Mouse (Mus musculus) limb, embryonic 14.5 days (tissue): ENCODE data around the gene Ccdc74a. TPM values are rescaled to one million over a fixed set of nuclear protein-coding genes. Genes with fewer than 3 reads are reported as not detected.

Source experiments
- ATAC-seq: fragments of 200-750 bp; cut with Nextera tagmentation; 2 replicates; pipeline ENCODE4 v1.8.0; 2017; ENCODE audit warnings: low read depth, moderate number of reproducible peaks, moderate TSS enrichment; ENCODE audit not compliant: low FRiP score
- DNase-seq: peaks from one replicate; pipeline ENCODE4 v3.0.0-alpha.2; 2015; ENCODE audit warnings: low spot score
- H3K27ac ChIP-seq: fragments of 300-500 bp; sonication (generic); replicated peaks from 2 replicates; pipeline ENCODE4 v1.5.1; 2014; ENCODE audit warnings: low read depth, mild to moderate bottlenecking, low read length, moderate library complexity, mixed read lengths
- H3K27me3 ChIP-seq: fragments of 300-500 bp; sonication (generic); 2 replicates; pipeline ENCODE4 v1.6.1; 2014; ENCODE audit warnings: low read length, mixed read lengths; ENCODE audit not compliant: control insufficient read depth, insufficient read depth
- H3K36me3 ChIP-seq: fragments of 300-500 bp; sonication (generic); 2 replicates; pipeline ENCODE4 v1.6.1; 2014; ENCODE audit warnings: mild to moderate bottlenecking, low read length, moderate library complexity, mixed read lengths; ENCODE audit not compliant: control insufficient read depth, insufficient read depth
- H3K4me1 ChIP-seq: fragments of 300-500 bp; sonication (generic); 2 replicates; pipeline ENCODE4 v1.6.1; 2014; ENCODE audit warnings: antibody characterized with exemption, low read length, mixed read lengths; ENCODE audit not compliant: control insufficient read depth, insufficient read depth
- H3K4me2 ChIP-seq: fragments of 300-500 bp; sonication (generic); replicated peaks from 2 replicates; pipeline ENCODE4 v1.6.1; 2014; ENCODE audit warnings: low read depth, mild to moderate bottlenecking, low read length, moderate library complexity; ENCODE audit not compliant: severe bottlenecking
- H3K4me3 ChIP-seq: fragments of 300-500 bp; sonication (generic); replicated peaks from 2 replicates; pipeline ENCODE4 v1.5.1; 2014; ENCODE audit warnings: low read length
- H3K9ac ChIP-seq: fragments of 300-500 bp; sonication (generic); 2 replicates; pipeline ENCODE4 v1.6.1; 2014; ENCODE audit warnings: mild to moderate bottlenecking, low read depth, low read length, moderate library complexity; ENCODE audit not compliant: severe bottlenecking
- H3K9me3 ChIP-seq: fragments of 300-500 bp; sonication (generic); 2 replicates; pipeline ENCODE4 v1.6.1; 2016; ENCODE audit warnings: low read length; ENCODE audit not compliant: control insufficient read depth
- POLR2A ChIP-seq: fragments of 200-500 bp; IDR thresholded peaks from 2 replicates; pipeline ENCODE4 v1.8.0; 2012; ENCODE audit warnings: inconsistent platforms, mild to moderate bottlenecking, moderate library complexity, borderline replicate concordance; ENCODE audit not compliant: insufficient read depth, insufficient read length; ENCODE audit errors: extremely low read depth
- WGBS: fragments of 180-500 bp; shearing (Covaris S2); extraction: QIAGEN DNeasy Blood & Tissue Kit; methylation state at CpG from one replicate; pipeline ENCODE4 v1.1.7; 2014; 5-methylcytosine and 5-hydroxymethylcytosine counted together
- polyA plus RNA-seq, 2 experiments: library from polyadenylated mRNA; depleted of rRNA in 1 of 2; stranded (reverse) in 1 of 2; unstranded in 1 of 2; fragments of >200 nt; fragmentation: Nextera tagmentation in 1 of 2; extraction: Ambion mirVana in 1 of 2; gene quantifications; 2 replicates each; pipeline versions ENCODE4 v1.2.1 to v1.2.3; 2012 to 2014

Gene Ccdc74a
- polyA plus RNA-seq, 2 experiments: 6.5 to 8.9 TPM

DNA sequence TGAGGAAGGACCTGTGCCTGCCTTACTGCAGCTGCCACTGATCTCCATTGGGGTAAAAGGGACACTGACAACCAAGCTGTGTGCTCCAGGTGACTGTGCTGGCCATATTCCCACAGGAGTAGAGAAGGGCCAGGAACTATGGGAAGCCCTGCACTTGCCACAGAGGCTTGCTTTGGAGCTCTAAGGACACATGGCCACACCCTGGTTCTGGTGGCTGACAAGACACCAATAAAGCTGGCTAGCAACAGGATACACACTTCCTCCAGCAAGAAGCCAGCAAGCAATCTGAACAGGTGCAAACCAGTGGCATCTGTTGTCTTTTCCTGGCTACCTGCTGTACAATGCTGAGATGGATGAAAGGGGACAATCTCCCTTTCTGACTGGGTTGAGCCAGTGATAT is 23.6 kb downstream of the Ccdc74a start:
- Histone ChIP-seq H3K27me3 (no peaks in the 10 kb centered on the region), H3K36me3 (peaks cover 83% of the 10 kb centered on the region), H3K4me2 (no peak overlapping the region), H3K9ac (no peak overlapping the region), H3K27ac (no peak overlapping the region), H3K4me3 (no peak overlapping the region), H3K4me1 (no peaks in the 10 kb centered on the region), H3K9me3 (no peaks in the 10 kb centered on the region)
- TF ChIP-seq POLR2A: no peak
- DNase-seq (no peak), ATAC-seq (no peak)

DNA sequence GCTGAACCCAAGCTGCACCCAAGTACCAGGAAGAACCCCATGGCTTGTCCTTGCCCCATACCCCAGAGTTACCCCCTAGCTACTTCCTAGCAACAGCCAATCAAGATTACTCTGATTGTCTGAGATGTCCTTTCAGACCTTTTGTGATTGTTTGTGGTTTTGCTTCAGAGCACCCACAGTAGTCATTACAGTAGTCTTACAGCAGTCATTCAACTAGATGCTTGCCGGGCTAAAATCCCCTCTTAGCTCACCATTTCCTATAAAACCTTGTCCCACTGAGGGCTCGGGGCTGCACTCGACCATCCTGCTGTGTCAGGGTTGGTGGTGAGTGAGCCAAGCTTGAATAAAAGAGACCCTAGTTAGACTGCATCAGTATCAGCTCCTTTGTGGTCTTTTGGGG is 48.6 kb downstream of the Ccdc74a start:
- H3K4me2 ChIP-seq: no peak overlapping the region
- TF ChIP-seq POLR2A: no peak
- H3K9me3 ChIP-seq: no peaks in the 10 kb centered on the region
- no peaks in the 10 kb centered on the region for H3K27me3 ChIP-seq
- DNase-seq: no peak
- no peak overlapping the region for H3K27ac ChIP-seq
- peaks cover 49% of the 10 kb centered on the region for H3K36me3 ChIP-seq
- ATAC-seq: no peak
- H3K9ac ChIP-seq: no peak overlapping the region
- WGBS: 95% methylated on average over 3 of the region's 3 CpGs
- no peaks in the 10 kb centered on the region for H3K4me1 ChIP-seq
- no peak overlapping the region for H3K4me3 ChIP-seq

Other genes starting within 250 kb of the Ccdc74a start
- gene Snap29, start 240.5 kb upstream of the Ccdc74a start, polyA plus RNA-seq (2012; rRNA removed): 9.0 and 9.7 TPM in 2 replicates
- gene Snap29, start 240.5 kb upstream of the Ccdc74a start, polyA plus RNA-seq (2014; fragmentation: Nextera tagmentation; extraction: Ambion mirVana): 6.6 and 7.8 TPM in 2 replicates
- 62.3 and 74.3 TPM in 2 replicates for gene Pi4ka, start 240.2 kb upstream of the Ccdc74a start, polyA plus RNA-seq (2012; rRNA removed)
- 36.5 and 37.5 TPM in 2 replicates for gene Pi4ka, start 240.2 kb upstream of the Ccdc74a start, polyA plus RNA-seq (2014; fragmentation: Nextera tagmentation; extraction: Ambion mirVana)
- 36.6 and 65.3 TPM in 2 replicates for gene Crkl, start 194.5 kb upstream of the Ccdc74a start, polyA plus RNA-seq (2012; rRNA removed)
- 62.9 and 70.7 TPM in 2 replicates for gene Crkl, start 194.5 kb upstream of the Ccdc74a start, polyA plus RNA-seq (2014; fragmentation: Nextera tagmentation; extraction: Ambion mirVana)
- 0.85 and 1.3 TPM in 2 replicates for gene Aifm3, start 156.9 kb upstream of the Ccdc74a start, polyA plus RNA-seq (2012; rRNA removed)
- 0.48 and 0.55 TPM in 2 replicates for gene Aifm3, start 156.9 kb upstream of the Ccdc74a start, polyA plus RNA-seq (2014; fragmentation: Nextera tagmentation; extraction: Ambion mirVana)
- gene Lztr1, start 137.8 kb upstream of the Ccdc74a start, polyA plus RNA-seq (2012; rRNA removed): 246 and 336 TPM in 2 replicates
- gene Lztr1, start 137.8 kb upstream of the Ccdc74a start, polyA plus RNA-seq (2014; fragmentation: Nextera tagmentation; extraction: Ambion mirVana): 82.6 and 87.6 TPM in 2 replicates
- gene Thap7, start 115.3 kb upstream of the Ccdc74a start, polyA plus RNA-seq (2012; rRNA removed): 91.9 and 104 TPM in 2 replicates
- gene Thap7, start 115.3 kb upstream of the Ccdc74a start, polyA plus RNA-seq (2014; fragmentation: Nextera tagmentation; extraction: Ambion mirVana): 60.0 and 63.2 TPM in 2 replicates
- 0.08 and 0.23 TPM in 2 replicates for gene Lrrc74b, start 85.2 kb upstream of the Ccdc74a start, polyA plus RNA-seq (2012; rRNA removed)
- 0.29 TPM in 1 of 2 replicates, not detected in the other for gene Lrrc74b, start 85.2 kb upstream of the Ccdc74a start, polyA plus RNA-seq (2014; fragmentation: Nextera tagmentation; extraction: Ambion mirVana)
- gene P2rx6, start 84.6 kb upstream of the Ccdc74a start, polyA plus RNA-seq (2012; rRNA removed): 0.92 and 0.99 TPM in 2 replicates
- 0.47 and 0.82 TPM in 2 replicates for gene P2rx6, start 84.6 kb upstream of the Ccdc74a start, polyA plus RNA-seq (2014; fragmentation: Nextera tagmentation; extraction: Ambion mirVana)
- gene Slc7a4, start 63.3 kb upstream of the Ccdc74a start, polyA plus RNA-seq (2012; rRNA removed): 7.7 and 14.2 TPM in 2 replicates
- 8.0 and 8.2 TPM in 2 replicates for gene Slc7a4, start 63.3 kb upstream of the Ccdc74a start, polyA plus RNA-seq (2014; fragmentation: Nextera tagmentation; extraction: Ambion mirVana)
- 120 and 163 TPM in 2 replicates for gene Smpd4, start 27.1 kb upstream of the Ccdc74a start, polyA plus RNA-seq (2012; rRNA removed)
- gene Smpd4, start 27.1 kb upstream of the Ccdc74a start, polyA plus RNA-seq (2014; fragmentation: Nextera tagmentation; extraction: Ambion mirVana): 32.5 and 38.7 TPM in 2 replicates
- gene Med15, start 86.4 kb downstream of the Ccdc74a start, polyA plus RNA-seq (2012; rRNA removed): 84.6 and 121 TPM in 2 replicates
- gene Med15, start 86.4 kb downstream of the Ccdc74a start, polyA plus RNA-seq (2014; fragmentation: Nextera tagmentation; extraction: Ambion mirVana): 41.6 and 44.0 TPM in 2 replicates
- gene Klhl22, start 113.1 kb downstream of the Ccdc74a start, polyA plus RNA-seq (2012; rRNA removed): 124 and 176 TPM in 2 replicates
- 87.2 and 101 TPM in 2 replicates for gene Klhl22, start 113.1 kb downstream of the Ccdc74a start, polyA plus RNA-seq (2014; fragmentation: Nextera tagmentation; extraction: Ambion mirVana)
- 232 and 360 TPM in 2 replicates for gene Scarf2, start 150.8 kb downstream of the Ccdc74a start, polyA plus RNA-seq (2012; rRNA removed)
- 51.3 and 64.9 TPM in 2 replicates for gene Scarf2, start 150.8 kb downstream of the Ccdc74a start, polyA plus RNA-seq (2014; fragmentation: Nextera tagmentation; extraction: Ambion mirVana)
- gene B830017H08Rik, start 186.7 kb downstream of the Ccdc74a start, polyA plus RNA-seq (2012; rRNA removed): 0.49 and 0.58 TPM in 2 replicates
- gene B830017H08Rik, start 186.7 kb downstream of the Ccdc74a start, polyA plus RNA-seq (2014; fragmentation: Nextera tagmentation; extraction: Ambion mirVana): 0.17 and 0.69 TPM in 2 replicates
- 8.6 and 11.5 TPM in 2 replicates for gene Car15, start 191.9 kb downstream of the Ccdc74a start, polyA plus RNA-seq (2012; rRNA removed)
- gene Car15, start 191.9 kb downstream of the Ccdc74a start, polyA plus RNA-seq (2014; fragmentation: Nextera tagmentation; extraction: Ambion mirVana): 3.2 and 3.4 TPM in 2 replicates
- 1.9 and 2.1 TPM in 2 replicates for gene Gm20518, start 245.2 kb downstream of the Ccdc74a start, polyA plus RNA-seq (2012; rRNA removed)
- gene Gm20518, start 245.2 kb downstream of the Ccdc74a start, polyA plus RNA-seq (2014; fragmentation: Nextera tagmentation; extraction: Ambion mirVana): 0.22 and 0.26 TPM in 2 replicates
- gene Tssk1, start 247.8 kb downstream of the Ccdc74a start, polyA plus RNA-seq (2012; rRNA removed): 0.01 and 0.04 TPM in 2 replicates
- 0.07 TPM in 1 of 2 replicates, not detected in the other for gene Tssk1, start 247.8 kb downstream of the Ccdc74a start, polyA plus RNA-seq (2014; fragmentation: Nextera tagmentation; extraction: Ambion mirVana)